Mouse (Mus musculus): ENCODE measurements at regions not wholly inside any gene's neighbourhood (a gene's known extent, or its start where the extent isn't known, plus 50 kb on each side); places are given as distances from the start of the nearest gene placed in this dataset.

DNA sequence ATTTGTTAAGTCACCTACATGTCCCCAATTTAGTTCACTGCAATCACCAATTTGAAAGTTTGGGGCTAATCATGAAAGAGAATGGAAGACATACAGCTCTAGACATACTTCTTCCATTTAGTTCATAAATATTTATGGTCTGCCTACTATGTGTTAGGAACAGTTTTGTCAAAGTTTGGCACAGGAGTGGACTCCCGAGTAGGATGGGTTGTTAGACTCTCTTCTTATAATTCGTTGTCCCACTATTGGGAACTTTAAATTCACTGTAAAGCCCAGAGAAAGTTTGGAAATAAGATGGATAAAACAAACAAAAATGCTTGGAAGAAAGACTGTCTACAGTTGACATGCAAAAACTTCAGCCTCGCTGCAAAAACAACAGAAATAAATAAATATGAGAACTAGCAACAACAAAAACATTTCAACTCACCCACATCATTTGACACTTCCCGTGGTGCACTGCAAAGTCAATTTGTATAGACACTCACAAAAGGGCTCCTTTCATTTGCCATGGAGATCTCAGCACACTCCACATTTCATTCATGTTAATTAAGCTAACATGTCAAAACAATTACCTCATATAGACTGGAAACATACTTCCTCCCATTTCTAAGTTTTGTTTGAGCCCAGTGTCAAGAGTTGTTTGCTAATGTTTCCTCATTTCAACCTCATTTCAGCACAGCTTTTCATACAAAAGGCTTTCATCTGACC lies 570.2 kb upstream of the Kirrel3 start:
- TF ChIP-seq CTCF (IDR thresholded peaks at IDR 0.05; ENCODE audit: low read depth): no peak
- no peak for TF ChIP-seq EP300 (IDR thresholded peaks at IDR 0.05; ENCODE audit: low read depth)
